Mouse (Mus musculus): Measurements from ENCODE around the gene Sptan1. TPM values are rescaled to one million over a fixed set of nuclear protein-coding genes. Genes with fewer than 3 reads are reported as not detected.
"Not testable (repeated sequence)": the region's sequence is repeated elsewhere in the genome, so short reads cannot be mapped to it uniquely, and the experiment has no call there.

The Sptan1 gene
- total and polyA plus RNA-seq, 2 experiments from 2014 or later: 184 to 716 TPM

DNA sequence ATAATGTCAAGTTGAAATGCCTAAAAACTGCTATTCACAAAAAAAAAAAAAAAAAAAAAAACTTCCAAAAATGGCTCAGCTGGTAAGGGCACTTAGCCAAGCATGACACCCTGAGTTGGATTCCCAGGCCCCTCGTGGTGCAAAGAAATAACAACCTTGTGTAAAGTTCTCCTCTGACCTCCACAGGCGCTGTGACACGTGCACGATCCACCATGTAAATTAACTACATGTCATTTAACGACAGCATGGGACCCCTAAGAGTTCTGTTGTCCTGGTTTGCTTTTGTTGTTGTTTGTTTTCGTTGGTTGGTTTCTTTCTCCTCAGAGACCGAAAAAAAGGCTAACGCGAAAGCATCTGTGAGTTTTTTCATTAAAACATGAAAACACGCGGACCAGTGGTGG is 82.7 kb downstream of the Sptan1 start:
- peak overlapping the region; percentile 96 for H3K27ac ChIP-seq
- H3K36me3 ChIP-seq (ENCODE audit: insufficient read depth, low read length): no peaks in the 10 kb centered on the region
- H3K4me1 ChIP-seq (ENCODE audit: insufficient read depth, low read length): no peaks in the 10 kb centered on the region; the same call in 1 of the 2 replicates
- H3K9ac ChIP-seq (replicated peaks; ENCODE audit: low read length): peak overlapping the region; percentile 60
- ATAC-seq (no peak), DNase-seq (ENCODE audit: low spot score) (peak; percentile 20)
- H3K4me2 ChIP-seq (ENCODE audit: low read depth, low read length): peak overlapping the region; percentile 58
- no peaks in the 10 kb centered on the region for H3K9me3 ChIP-seq (ENCODE audit: low read length)
- H3K4me3 ChIP-seq (ENCODE audit: low read length): peak overlapping the region; percentile 71
- 46% methylated on average over 11 of the region's 11 CpGs for WGBS
- no peaks in the 10 kb centered on the region for H3K27me3 ChIP-seq (ENCODE audit: insufficient read depth, low read length)
- no peak; the same call in 1 of the 2 replicates for TF ChIP-seq CTCF (IDR thresholded peaks at IDR 0.05; ENCODE audit: low read depth)

DNA sequence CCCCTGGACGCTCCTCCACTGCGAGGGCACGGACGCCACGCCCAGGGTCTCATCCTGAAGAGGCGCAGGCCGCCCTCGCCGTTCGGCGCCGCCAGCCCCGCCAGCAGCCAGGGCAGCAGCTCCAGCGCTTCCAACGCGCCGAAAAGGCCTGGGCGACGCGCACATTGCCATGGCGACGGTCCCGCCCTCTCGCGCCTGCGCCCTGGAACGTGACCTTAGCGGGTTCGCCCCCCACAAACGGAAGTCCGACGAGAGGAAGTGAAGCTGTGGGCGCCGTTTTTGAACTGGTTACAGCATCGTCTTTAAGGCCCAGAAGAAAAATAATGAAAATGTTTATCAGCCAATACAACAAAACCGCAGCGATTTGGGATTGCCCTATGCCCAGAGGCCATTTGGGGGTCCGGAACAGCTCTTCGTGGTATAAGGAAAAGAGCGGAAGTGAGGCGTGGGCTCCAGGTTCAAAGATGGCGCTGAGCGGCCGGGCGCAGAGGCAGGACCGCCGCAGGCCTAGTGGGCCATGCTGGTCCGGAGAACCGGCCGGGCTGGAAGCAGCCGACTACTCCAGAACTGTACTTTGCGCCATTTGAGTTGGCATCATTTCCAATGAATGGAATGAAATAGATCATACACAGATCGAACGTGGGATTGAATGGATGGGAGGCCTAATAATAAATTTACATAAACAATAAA is 83.5 kb downstream of the Sptan1 start, which contains the start of gene Wdr34:
Gene Wdr34 (minus strand): TSS at position 183 of the 690 bp plus-strand sequence.
- peak; percentile 98 for DNase-seq (ENCODE audit: low spot score)
- H3K27ac ChIP-seq: peak within 1 kb of the TSS; percentile 96
- H3K4me3 ChIP-seq (ENCODE audit: low read length): peak within 1 kb of the TSS; percentile 71
- no peaks in the 10 kb centered on the region; the same call in 1 of the 2 replicates for H3K4me1 ChIP-seq (ENCODE audit: insufficient read depth, low read length)
- H3K4me2 ChIP-seq (ENCODE audit: low read depth, low read length): peak within 1 kb of the TSS; percentile 58
- no peaks in the 10 kb centered on the region for H3K9me3 ChIP-seq (ENCODE audit: low read length)
- peak; percentile 95 for ATAC-seq
- peak within 1 kb of the TSS; percentile 60 for H3K9ac ChIP-seq (replicated peaks; ENCODE audit: low read length)
- WGBS: under 1% methylated on average over 54 of the region's 54 CpGs
- no peaks in the 10 kb centered on the region for H3K36me3 ChIP-seq (ENCODE audit: insufficient read depth, low read length)
- no peak; the same call in 1 of the 2 replicates for TF ChIP-seq CTCF (IDR thresholded peaks at IDR 0.05; ENCODE audit: low read depth)
- H3K27me3 ChIP-seq (ENCODE audit: insufficient read depth, low read length): no peaks in the 10 kb centered on the region

DNA sequence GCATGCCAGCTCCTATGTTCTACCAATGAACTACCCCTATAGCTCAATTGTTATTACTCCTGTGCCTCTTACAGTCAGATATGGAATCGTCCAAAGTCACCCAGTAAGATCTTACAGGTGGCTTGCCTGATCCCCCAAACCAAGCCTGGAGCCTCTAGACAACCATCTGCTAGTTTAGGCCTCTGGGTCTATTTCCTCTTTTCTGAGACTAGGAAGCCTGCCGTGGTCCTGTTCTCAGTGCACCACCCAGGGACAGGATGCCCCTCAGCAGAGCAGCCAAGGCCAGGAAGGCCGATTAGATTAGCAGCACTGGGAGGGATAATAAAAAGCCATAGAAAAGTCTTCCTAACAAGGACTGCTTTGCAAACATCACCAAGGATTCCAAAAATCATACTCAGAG is 84.5 kb downstream of the Sptan1 start:
- TF ChIP-seq CTCF (IDR thresholded peaks at IDR 0.05; ENCODE audit: low read depth): no peak
- WGBS: 90% methylated on average over 3 of the region's 3 CpGs
- Histone ChIP-seq H3K4me2 (ENCODE audit: low read depth, low read length) (no peak overlapping the region), H3K36me3 (ENCODE audit: insufficient read depth, low read length) (no peaks in the 10 kb centered on the region), H3K9ac (replicated peaks; ENCODE audit: low read length) (no peak overlapping the region), H3K4me1 (ENCODE audit: insufficient read depth, low read length) (no peaks in the 10 kb centered on the region; the same call in 1 of the 2 replicates), H3K27me3 (ENCODE audit: insufficient read depth, low read length) (no peaks in the 10 kb centered on the region), H3K27ac (no peak overlapping the region), H3K9me3 (ENCODE audit: low read length) (no peaks in the 10 kb centered on the region), H3K4me3 (ENCODE audit: low read length) (no peak overlapping the region)
- no peak for ATAC-seq
- DNase-seq (ENCODE audit: low spot score): no peak

DNA sequence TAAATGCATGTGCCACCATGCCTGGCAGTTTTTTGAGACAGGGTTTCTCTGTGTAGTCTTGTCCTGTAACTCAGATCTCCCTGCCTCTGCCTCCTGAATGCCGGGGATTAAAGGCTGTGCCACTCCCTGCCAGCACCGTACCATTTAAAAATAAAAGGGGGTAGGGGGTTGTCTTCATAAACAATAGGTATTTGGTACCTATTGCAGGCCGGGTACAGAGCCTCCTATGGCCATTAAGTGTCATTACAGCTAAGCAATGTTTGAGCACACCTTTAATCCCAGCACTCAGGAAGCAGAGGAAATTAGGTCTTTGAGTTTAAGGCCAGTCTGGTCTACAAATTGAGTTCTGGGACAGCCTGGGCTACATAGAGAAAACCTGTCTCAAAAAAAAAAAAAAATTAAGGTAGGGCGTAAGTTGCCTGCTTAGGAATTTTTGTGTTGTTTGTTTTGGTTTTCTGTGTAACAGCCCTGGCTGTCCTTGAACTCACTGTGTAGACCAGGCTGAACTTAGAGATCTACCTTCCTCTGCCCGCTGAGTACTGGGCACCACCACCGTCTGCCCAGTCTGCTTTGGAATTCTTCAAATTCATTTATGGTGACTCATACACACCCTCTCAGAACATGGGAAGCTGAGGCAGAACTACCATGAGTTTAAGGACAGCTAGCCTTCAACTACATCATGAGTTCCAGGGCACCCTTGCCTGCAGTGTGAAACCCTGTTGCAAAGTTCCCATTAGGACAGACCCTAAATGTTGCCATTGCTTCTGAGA is 86.8 kb downstream of the Sptan1 start:
- ATAC-seq: no peak
- Histone ChIP-seq H3K4me3 (ENCODE audit: low read length) (no peak overlapping the region), H3K9me3 (ENCODE audit: low read length) (no peaks in the 10 kb centered on the region), H3K4me2 (ENCODE audit: low read depth, low read length) (no peak overlapping the region), H3K27me3 (ENCODE audit: insufficient read depth, low read length) (no peaks in the 10 kb centered on the region), H3K27ac (no peak overlapping the region), H3K4me1 (ENCODE audit: insufficient read depth, low read length) (no peaks in the 10 kb centered on the region; the same call in 1 of the 2 replicates), H3K36me3 (ENCODE audit: insufficient read depth, low read length) (no peaks in the 10 kb centered on the region), H3K9ac (replicated peaks; ENCODE audit: low read length) (no peak overlapping the region)
- 37% methylated on average over 6 of the region's 6 CpGs for WGBS
- DNase-seq (ENCODE audit: low spot score): no peak
- TF ChIP-seq CTCF (IDR thresholded peaks at IDR 0.05; ENCODE audit: low read depth): peak; percentile 59

DNA sequence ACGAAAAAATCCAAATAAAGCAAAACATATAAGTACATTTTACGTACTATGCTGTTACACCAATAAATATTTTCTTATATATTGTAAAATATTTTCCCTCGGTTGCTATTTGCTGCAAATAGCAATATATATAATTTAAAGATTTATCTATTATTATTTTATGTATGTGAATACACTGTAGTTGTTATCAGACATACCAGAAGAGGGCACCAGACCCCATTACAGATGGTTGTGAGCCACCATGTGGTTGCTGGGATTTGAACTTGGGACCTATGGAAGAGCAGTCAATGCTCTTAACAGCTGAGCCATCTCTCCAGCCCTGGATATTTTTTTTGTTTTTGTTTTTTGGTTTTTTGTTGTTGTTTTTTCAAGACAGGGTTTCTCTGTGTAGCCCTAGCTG is 90.0 kb downstream of the Sptan1 start:
- H3K9me3 ChIP-seq (ENCODE audit: low read length); H3K27me3 ChIP-seq (ENCODE audit: insufficient read depth, low read length); H3K4me3 ChIP-seq (ENCODE audit: low read length); H3K27ac ChIP-seq; H3K36me3 ChIP-seq (ENCODE audit: insufficient read depth, low read length); H3K9ac ChIP-seq (replicated peaks; ENCODE audit: low read length); ATAC-seq; DNase-seq (ENCODE audit: low spot score); H3K4me2 ChIP-seq (ENCODE audit: low read depth, low read length); H3K4me1 ChIP-seq (ENCODE audit: insufficient read depth, low read length): not testable (repeated sequence)
- WGBS: 95% methylated on average over 3 of the region's 3 CpGs
- peak; percentile 10; the same call in 1 of the 2 replicates for TF ChIP-seq CTCF (IDR thresholded peaks at IDR 0.05; ENCODE audit: low read depth)

DNA sequence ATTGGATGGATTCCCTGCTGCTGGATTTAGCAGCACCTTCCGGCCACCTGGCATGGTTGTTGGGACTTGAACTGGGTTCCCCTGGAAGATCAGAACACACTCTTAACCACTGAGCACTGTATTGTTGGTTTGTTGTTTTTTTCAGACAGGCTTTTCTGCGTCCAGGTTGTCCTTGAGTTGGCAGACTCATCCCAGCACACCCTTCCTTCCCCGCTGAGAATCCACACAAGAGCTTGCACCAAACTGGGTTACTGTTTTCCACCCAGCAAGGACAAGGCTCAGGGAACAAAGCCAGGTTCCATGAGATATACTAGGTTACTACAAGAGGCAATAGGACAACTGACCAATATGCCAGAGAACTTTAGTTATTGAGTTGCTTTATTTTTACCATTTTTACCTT is 91.4 kb downstream of the Sptan1 start:
- H3K27ac ChIP-seq: no peak overlapping the region
- ATAC-seq (no peak), DNase-seq (ENCODE audit: low spot score) (no peak)
- H3K27me3 ChIP-seq (ENCODE audit: insufficient read depth, low read length): no peaks in the 10 kb centered on the region
- H3K9me3 ChIP-seq (ENCODE audit: low read length): no peaks in the 10 kb centered on the region
- no peak overlapping the region for H3K4me3 ChIP-seq (ENCODE audit: low read length)
- no peak for TF ChIP-seq CTCF (IDR thresholded peaks at IDR 0.05; ENCODE audit: low read depth)
- no peak overlapping the region for H3K4me2 ChIP-seq (ENCODE audit: low read depth, low read length)
- H3K4me1 ChIP-seq (ENCODE audit: insufficient read depth, low read length): no peaks in the 10 kb centered on the region
- H3K9ac ChIP-seq (replicated peaks; ENCODE audit: low read length): no peak overlapping the region
- no peaks in the 10 kb centered on the region for H3K36me3 ChIP-seq (ENCODE audit: insufficient read depth, low read length)
- 76% methylated on average over 3 of the region's 3 CpGs for WGBS
